Mouse (Mus musculus): Measurements from ENCODE around the gene Ift81. TPM values are rescaled to one million over a fixed set of nuclear protein-coding genes. Genes with fewer than 3 reads are reported as not detected.

Gene Ift81
- total and polyA plus RNA-seq, 3 experiments: 1.5 to 25.3 (median 18.0) TPM

DNA sequence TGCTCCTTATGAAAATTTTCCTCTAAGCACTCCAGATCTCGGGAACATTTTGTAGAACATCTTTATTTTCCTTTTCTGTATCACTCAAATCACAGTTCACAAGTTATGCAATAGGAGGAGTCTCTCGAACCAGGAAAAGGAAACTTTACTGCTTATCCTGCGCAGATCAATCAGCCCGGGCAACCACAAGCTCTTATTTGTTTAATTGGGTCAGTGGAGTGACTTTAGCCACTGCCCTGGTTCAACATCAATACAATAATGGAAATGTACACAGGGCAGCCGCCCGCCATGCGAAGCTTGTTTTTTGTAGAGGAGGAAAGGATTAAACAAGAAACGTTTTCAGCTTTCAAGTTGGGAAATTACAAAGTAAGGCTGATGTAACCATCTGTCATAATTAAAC is 72.4 kb downstream of the Ift81 start:
- TF ChIP-seq CTCF (IDR thresholded peaks at IDR 0.05; ENCODE audit: low read depth, low read length) (no peak), GATA2 (IDR thresholded peaks at IDR 0.05; ENCODE audit: borderline replicate concordance, low read depth, low read length) (no peak), TAL1 (conservative IDR thresholded peaks at IDR 0.05; ENCODE audit: low read depth, low read length) (no peak), POLR2AphosphoS5 (IDR thresholded peaks at IDR 0.05; ENCODE audit: insufficient replicate concordance, low read depth, low read length) (no peak), GATA1 (IDR thresholded peaks at IDR 0.05; ENCODE audit: borderline replicate concordance, low read length) (no peak)
- ATAC-seq (ENCODE audit: extremely low read depth, insufficient number of reproducible peaks, low FRiP score, poor library complexity, severe bottlenecking): no peak

DNA sequence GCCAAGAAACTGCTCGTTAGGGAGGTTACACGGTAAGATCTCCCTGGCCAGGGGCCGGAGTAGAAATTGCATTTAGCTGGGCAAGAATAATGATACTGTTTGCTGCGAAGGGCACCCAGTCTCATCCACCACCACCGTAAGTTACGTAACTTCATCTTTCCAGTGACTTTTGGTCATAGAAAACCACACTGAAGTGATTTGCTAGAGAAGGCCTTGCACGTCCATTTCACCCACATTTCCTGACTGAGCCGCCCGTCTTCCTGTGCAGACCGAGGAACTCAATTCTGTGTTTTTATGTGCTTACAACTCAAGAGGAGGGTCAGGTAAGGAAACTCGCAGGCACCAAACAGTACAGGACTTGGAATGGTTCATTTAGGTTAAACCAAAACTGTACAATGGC is 76.2 kb downstream of the Ift81 start:
- ATAC-seq (ENCODE audit: extremely low read depth, insufficient number of reproducible peaks, low FRiP score, poor library complexity, severe bottlenecking): no peak
- Histone ChIP-seq H3K9me3 (replicated peaks) (no peaks in the 10 kb centered on the region), H3K4me1 (ENCODE audit: insufficient read depth, low read depth, low read length) (no peaks in the 10 kb centered on the region), H3K27me3 (ENCODE audit: insufficient read depth, low read length) (peaks cover 19% of the 10 kb centered on the region), H3K4me3 (ENCODE audit: low read depth, low read length) (no peak overlapping the region), H3K36me3 (replicated peaks) (no peaks in the 10 kb centered on the region)
- DNase-seq (ENCODE audit: low spot score): no peak
- TF ChIP-seq GATA2 (IDR thresholded peaks at IDR 0.05; ENCODE audit: borderline replicate concordance, low read depth, low read length): no peak
- TF ChIP-seq GATA1 (IDR thresholded peaks at IDR 0.05; ENCODE audit: borderline replicate concordance, low read length): no peak
- TF ChIP-seq POLR2AphosphoS5 (IDR thresholded peaks at IDR 0.05; ENCODE audit: insufficient replicate concordance, low read depth, low read length): no peak
- TF ChIP-seq CTCF (IDR thresholded peaks at IDR 0.05; ENCODE audit: low read depth, low read length): no peak
- no peak for TF ChIP-seq TAL1 (conservative IDR thresholded peaks at IDR 0.05; ENCODE audit: low read depth, low read length)

More for the DNA sequence above, 72.4 kb downstream of the Ift81 start:
- no peaks in the 10 kb centered on the region for H3K36me3 ChIP-seq (replicated peaks)
- no peaks in the 10 kb centered on the region for H3K4me1 ChIP-seq (ENCODE audit: insufficient read depth, low read depth, low read length)
- no peak for DNase-seq (ENCODE audit: low spot score)
- no peak overlapping the region for H3K4me3 ChIP-seq (ENCODE audit: low read depth, low read length)
- H3K27me3 ChIP-seq (ENCODE audit: insufficient read depth, low read length): 0 out of 2 replicates have a peak, but pooled peaks cover 2% of the 10 kb centered on the region
- H3K9me3 ChIP-seq (replicated peaks): no peaks in the 10 kb centered on the region

DNA sequence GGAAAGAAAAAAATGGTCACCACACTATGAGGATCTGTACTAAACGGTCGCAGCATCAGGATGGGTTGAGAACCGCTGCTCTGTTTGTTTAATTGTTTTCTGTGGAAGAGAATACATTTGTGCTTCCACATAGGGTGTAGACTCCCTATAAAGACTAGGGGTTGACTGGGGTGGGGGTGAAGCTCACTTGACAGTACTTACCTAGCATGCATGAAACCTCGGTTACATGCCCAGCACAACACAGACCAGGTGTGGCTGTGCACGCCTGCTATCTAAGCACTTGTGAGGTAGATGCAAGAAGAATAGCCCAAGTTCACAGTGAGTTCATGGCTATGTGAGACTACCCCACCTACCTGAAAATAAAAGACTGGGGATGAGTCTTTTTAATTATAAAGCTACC is 76.7 kb downstream of the Ift81 start:
- no peak for DNase-seq (ENCODE audit: low spot score)
- H3K27me3 ChIP-seq (ENCODE audit: insufficient read depth, low read length): peaks cover 21% of the 10 kb centered on the region
- no peak overlapping the region for H3K4me3 ChIP-seq (ENCODE audit: low read depth, low read length)
- TF ChIP-seq POLR2AphosphoS5 (IDR thresholded peaks at IDR 0.05; ENCODE audit: insufficient replicate concordance, low read depth, low read length): no peak
- TF ChIP-seq CTCF (IDR thresholded peaks at IDR 0.05; ENCODE audit: low read depth, low read length): no peak
- H3K4me1 ChIP-seq (ENCODE audit: insufficient read depth, low read depth, low read length): no peaks in the 10 kb centered on the region
- H3K36me3 ChIP-seq (replicated peaks): no peaks in the 10 kb centered on the region
- H3K9me3 ChIP-seq (replicated peaks): no peaks in the 10 kb centered on the region
- no peak for ATAC-seq (ENCODE audit: extremely low read depth, insufficient number of reproducible peaks, low FRiP score, poor library complexity, severe bottlenecking)

DNA sequence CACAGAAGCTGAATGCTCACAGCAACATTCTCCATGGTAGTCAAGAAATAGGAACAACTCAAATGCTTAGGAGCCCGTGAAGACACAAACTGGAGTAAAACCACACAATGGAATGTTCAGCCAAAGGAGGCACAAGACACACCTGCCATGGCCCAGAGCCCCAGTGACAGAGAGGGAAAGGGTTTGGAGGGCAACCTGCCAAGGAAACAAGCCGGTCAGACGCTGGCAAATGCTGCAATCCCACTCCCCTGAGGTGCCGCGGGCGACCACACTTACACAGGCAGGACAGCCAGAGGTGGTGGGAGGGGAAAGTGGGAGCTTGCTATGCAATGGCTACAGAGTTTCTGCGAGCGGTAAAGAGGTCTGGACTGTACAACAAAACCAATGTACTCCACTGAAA is 80.4 kb downstream of the Ift81 start:
- Histone ChIP-seq H3K9me3 (replicated peaks) (no peaks in the 10 kb centered on the region), H3K36me3 (replicated peaks) (no peaks in the 10 kb centered on the region), H3K27me3 (ENCODE audit: insufficient read depth, low read length) (peaks cover 46% of the 10 kb centered on the region), H3K4me3 (ENCODE audit: low read depth, low read length) (no peak overlapping the region), H3K4me1 (ENCODE audit: insufficient read depth, low read depth, low read length) (no peaks in the 10 kb centered on the region)
- ATAC-seq (ENCODE audit: extremely low read depth, insufficient number of reproducible peaks, low FRiP score, poor library complexity, severe bottlenecking) (no peak), DNase-seq (ENCODE audit: low spot score) (no peak)
- TF ChIP-seq POLR2AphosphoS5 (IDR thresholded peaks at IDR 0.05; ENCODE audit: insufficient replicate concordance, low read depth, low read length) (no peak), TAL1 (conservative IDR thresholded peaks at IDR 0.05; ENCODE audit: low read depth, low read length) (no peak), GATA2 (IDR thresholded peaks at IDR 0.05; ENCODE audit: borderline replicate concordance, low read depth, low read length) (no peak)

DNA sequence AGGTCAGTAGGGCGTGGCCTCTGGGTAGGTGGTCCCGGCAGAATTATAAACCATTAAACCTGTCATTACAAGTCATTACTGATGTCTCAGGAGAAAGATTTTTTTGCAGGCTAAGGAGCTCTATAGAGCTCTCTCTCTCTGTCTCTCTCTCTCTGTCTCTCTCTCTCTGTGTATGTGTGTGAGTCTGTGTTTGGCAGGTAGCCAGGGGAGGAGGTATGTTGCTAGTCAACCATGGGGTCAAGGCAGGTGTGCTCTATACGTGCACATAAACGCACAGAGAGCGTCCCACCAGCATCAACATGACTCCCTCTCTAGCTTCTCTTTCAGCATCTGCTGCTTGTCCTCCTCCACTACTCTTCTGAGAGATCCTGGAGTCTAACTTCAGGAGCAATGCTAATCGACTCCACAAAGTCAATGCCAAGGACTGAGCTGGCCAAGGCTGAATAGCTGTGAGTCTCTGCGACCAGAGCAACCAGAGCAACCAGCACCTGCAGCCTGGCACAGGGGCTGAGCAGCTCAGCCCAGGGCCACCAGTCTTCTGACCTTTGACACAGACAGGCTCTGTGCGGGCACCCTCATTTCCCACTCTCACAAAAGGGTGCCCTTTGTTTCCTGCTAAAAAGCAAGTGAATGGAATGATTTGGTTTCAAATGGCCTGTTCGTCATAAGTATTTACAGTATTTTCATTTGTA is 84.3 kb downstream of the Ift81 start:
- Histone ChIP-seq H3K27me3 (ENCODE audit: insufficient read depth, low read length) (peaks cover 61% of the 10 kb centered on the region), H3K4me1 (ENCODE audit: insufficient read depth, low read depth, low read length) (no peaks in the 10 kb centered on the region), H3K9me3 (replicated peaks) (no peaks in the 10 kb centered on the region), H3K36me3 (replicated peaks) (no peaks in the 10 kb centered on the region), H3K4me3 (ENCODE audit: low read depth, low read length) (no peak overlapping the region)
- ATAC-seq (ENCODE audit: extremely low read depth, insufficient number of reproducible peaks, low FRiP score, poor library complexity, severe bottlenecking): no peak
- no peak for DNase-seq (ENCODE audit: low spot score)
- TF ChIP-seq POLR2AphosphoS5 (IDR thresholded peaks at IDR 0.05; ENCODE audit: insufficient replicate concordance, low read depth, low read length) (no peak), GATA2 (IDR thresholded peaks at IDR 0.05; ENCODE audit: borderline replicate concordance, low read depth, low read length) (no peak), TAL1 (conservative IDR thresholded peaks at IDR 0.05; ENCODE audit: low read depth, low read length) (no peak), CTCF (IDR thresholded peaks at IDR 0.05; ENCODE audit: low read depth, low read length) (no peak), GATA1 (IDR thresholded peaks at IDR 0.05; ENCODE audit: borderline replicate concordance, low read length) (no peak)

DNA sequence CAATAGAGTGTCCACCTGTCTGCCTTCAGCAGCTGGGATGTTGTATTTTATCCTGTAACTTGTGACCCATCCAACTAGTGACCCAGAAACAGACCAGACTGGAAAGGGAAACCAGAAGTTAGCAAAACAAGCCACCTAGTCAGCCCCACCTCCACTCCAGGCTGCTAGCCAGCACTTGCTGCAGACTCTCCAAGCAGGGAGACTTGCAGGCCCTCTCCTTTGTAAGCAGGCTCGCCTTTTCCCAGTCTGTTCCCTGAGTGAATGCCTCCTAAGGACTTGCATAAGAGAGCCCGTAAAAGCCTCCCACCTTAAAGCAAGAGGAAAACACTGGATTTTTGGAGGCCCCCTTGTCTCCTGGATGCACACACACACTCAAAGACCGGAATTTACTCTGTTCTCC is 85.0 kb downstream of the Ift81 start:
- DNase-seq (ENCODE audit: low spot score) (no peak), ATAC-seq (ENCODE audit: extremely low read depth, insufficient number of reproducible peaks, low FRiP score, poor library complexity, severe bottlenecking) (no peak)
- H3K27me3 ChIP-seq (ENCODE audit: insufficient read depth, low read length): peaks cover 65% of the 10 kb centered on the region
- H3K4me3 ChIP-seq (ENCODE audit: low read depth, low read length): no peak overlapping the region
- TF ChIP-seq POLR2AphosphoS5 (IDR thresholded peaks at IDR 0.05; ENCODE audit: insufficient replicate concordance, low read depth, low read length) (no peak), GATA2 (IDR thresholded peaks at IDR 0.05; ENCODE audit: borderline replicate concordance, low read depth, low read length) (no peak), GATA1 (IDR thresholded peaks at IDR 0.05; ENCODE audit: borderline replicate concordance, low read length) (no peak), TAL1 (conservative IDR thresholded peaks at IDR 0.05; ENCODE audit: low read depth, low read length) (no peak), CTCF (IDR thresholded peaks at IDR 0.05; ENCODE audit: low read depth, low read length) (no peak)
- H3K9me3 ChIP-seq (replicated peaks): no peaks in the 10 kb centered on the region
- no peaks in the 10 kb centered on the region for H3K4me1 ChIP-seq (ENCODE audit: insufficient read depth, low read depth, low read length)
- no peaks in the 10 kb centered on the region for H3K36me3 ChIP-seq (replicated peaks)

Measured in G1E (cell line).